Mouse (Mus musculus) hindbrain, embryonic 15.5 days (tissue): ENCODE results near the gene Tpo. TPM values are rescaled to one million over a fixed set of nuclear protein-coding genes. Genes with fewer than 3 reads are reported as not detected.
A peak's percentile ranks its signal among the peaks of the same experiment; 100 is the strongest.

Source experiments
- ATAC-seq: fragments of 200-750 bp; cut with Nextera tagmentation; 2 replicates; pipeline ENCODE4 v1.8.0; 2017; ENCODE audit warnings: low read depth, moderate number of reproducible peaks, moderate TSS enrichment; ENCODE audit not compliant: low FRiP score
- H3K27ac ChIP-seq: fragments of 300-500 bp; sonication (generic); replicated peaks from 2 replicates; pipeline ENCODE4 v1.5.1; 2015; ENCODE audit warnings: mild to moderate bottlenecking, inconsistent platforms
- H3K27me3 ChIP-seq: fragments of 300-500 bp; sonication (generic); 2 replicates; pipeline ENCODE4 v1.6.1; 2015; ENCODE audit warnings: control low read depth, inconsistent platforms
- H3K36me3 ChIP-seq: fragments of 300-500 bp; sonication (generic); 2 replicates; pipeline ENCODE4 v1.6.1; 2015; ENCODE audit warnings: control low read depth, inconsistent platforms
- H3K4me1 ChIP-seq: fragments of 300-500 bp; sonication (generic); replicated peaks from 2 replicates; pipeline ENCODE4 v1.6.1; 2015; ENCODE audit warnings: control low read depth, inconsistent platforms
- H3K4me2 ChIP-seq: fragments of 300-500 bp; sonication (generic); 2 replicates; pipeline ENCODE4 v1.6.1; 2015; ENCODE audit warnings: moderate library complexity, mild to moderate bottlenecking, inconsistent platforms
- H3K4me3 ChIP-seq: fragments of 300-500 bp; sonication (generic); 2 replicates; pipeline ENCODE4 v1.5.1; 2015; ENCODE audit warnings: mild to moderate bottlenecking, inconsistent platforms
- H3K9ac ChIP-seq: fragments of 300-500 bp; sonication (generic); 2 replicates; pipeline ENCODE4 v1.6.1; 2015; ENCODE audit warnings: inconsistent platforms
- H3K9me3 ChIP-seq: fragments of 300-500 bp; sonication (generic); 2 replicates; pipeline ENCODE4 v1.6.1; 2016; ENCODE audit warnings: control low read depth, inconsistent platforms
- WGBS: fragments of 180-500 bp; shearing (Covaris S2); methylation state at CpG from one replicate; pipeline ENCODE4 v1.1.7; 2015; 5-methylcytosine and 5-hydroxymethylcytosine counted together
- polyA plus RNA-seq: library from polyadenylated mRNA; unstranded; fragments of >200 nt; fragmentation: Nextera tagmentation; extraction: Ambion mirVana; gene quantifications from 2 replicates; pipeline ENCODE4 v1.2.1, GENCODE M21; 2015

Tpo gene
- polyA plus RNA-seq, 1 experiment from 2014 or later, result 0.27 TPM

DNA sequence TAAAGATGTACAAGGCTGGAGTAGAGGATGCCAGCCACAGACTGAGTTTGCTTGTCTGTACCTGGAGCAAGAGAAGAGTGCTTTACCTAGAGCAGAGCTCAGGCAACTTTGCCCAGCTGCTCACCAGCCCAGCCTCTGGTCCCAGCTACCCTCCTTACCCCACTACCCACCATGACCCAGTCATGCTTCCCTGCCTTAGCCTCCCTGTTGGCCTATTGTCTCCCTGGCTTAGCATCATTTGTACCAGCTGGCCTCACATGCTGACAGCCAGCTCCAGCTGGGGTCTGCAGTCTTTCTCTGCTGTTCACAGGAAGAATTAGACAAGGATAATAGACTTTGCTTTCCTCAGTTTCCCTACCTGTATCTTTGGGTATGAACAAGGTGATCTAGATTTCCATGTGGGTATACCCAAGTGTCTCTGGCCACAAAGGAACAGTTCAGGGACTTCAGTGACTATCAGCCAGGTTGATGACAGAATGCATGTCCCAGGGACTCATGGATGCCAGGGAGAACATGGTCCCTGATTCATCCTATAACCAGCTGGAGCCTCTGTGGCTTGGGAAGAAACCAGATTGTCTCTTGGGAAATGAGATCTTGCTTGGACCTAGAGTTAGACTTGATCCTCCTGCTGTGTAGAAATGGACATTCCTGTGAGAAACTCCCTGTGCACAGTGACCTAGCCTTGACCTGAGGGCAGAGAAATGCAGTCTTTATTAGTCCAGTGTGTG is 96.4 kb downstream of the Tpo start:
- peak overlapping the region; percentile 46 for H3K27ac ChIP-seq
- H3K27me3 ChIP-seq, result no peaks in the 10 kb centered on the region
- no peak overlapping the region for H3K4me2 ChIP-seq
- no peak for ATAC-seq
- no peak overlapping the region for H3K4me3 ChIP-seq
- H3K9ac ChIP-seq, result no peak overlapping the region
- H3K36me3 ChIP-seq, result no peaks in the 10 kb centered on the region
- peaks cover 14% of the 10 kb centered on the region for H3K4me1 ChIP-seq
- no peaks in the 10 kb centered on the region for H3K9me3 ChIP-seq

DNA sequence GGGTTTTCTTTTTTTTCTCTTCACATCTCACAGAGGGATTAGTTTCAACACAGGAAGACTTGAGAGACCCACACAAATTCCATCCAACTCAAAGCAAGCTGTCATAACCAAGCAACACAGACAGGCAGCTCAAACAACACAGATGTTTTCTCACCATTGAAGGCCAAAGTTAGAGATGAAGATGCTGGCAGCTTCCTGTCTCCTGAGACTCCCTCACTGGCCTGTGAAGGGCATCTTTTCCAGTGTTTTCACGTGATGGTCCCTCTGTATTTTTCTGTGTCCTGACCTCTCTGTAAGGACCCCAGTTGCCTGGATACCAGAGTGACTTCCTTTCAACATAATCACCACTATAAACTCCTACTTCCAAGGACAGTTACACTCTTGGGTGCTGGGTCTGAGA is 97.0 kb downstream of the Tpo start:
- H3K4me3 ChIP-seq, result no peak overlapping the region
- no peaks in the 10 kb centered on the region for H3K9me3 ChIP-seq
- no peak for ATAC-seq
- no peak overlapping the region for H3K9ac ChIP-seq
- H3K27ac ChIP-seq, result peak overlapping the region; percentile 46
- WGBS, result 19% methylated on average over 1 of the region's 1 CpGs
- no peak overlapping the region for H3K4me2 ChIP-seq
- no peaks in the 10 kb centered on the region for H3K36me3 ChIP-seq
- H3K4me1 ChIP-seq, result peaks cover 14% of the 10 kb centered on the region
- H3K27me3 ChIP-seq, result no peaks in the 10 kb centered on the region

DNA sequence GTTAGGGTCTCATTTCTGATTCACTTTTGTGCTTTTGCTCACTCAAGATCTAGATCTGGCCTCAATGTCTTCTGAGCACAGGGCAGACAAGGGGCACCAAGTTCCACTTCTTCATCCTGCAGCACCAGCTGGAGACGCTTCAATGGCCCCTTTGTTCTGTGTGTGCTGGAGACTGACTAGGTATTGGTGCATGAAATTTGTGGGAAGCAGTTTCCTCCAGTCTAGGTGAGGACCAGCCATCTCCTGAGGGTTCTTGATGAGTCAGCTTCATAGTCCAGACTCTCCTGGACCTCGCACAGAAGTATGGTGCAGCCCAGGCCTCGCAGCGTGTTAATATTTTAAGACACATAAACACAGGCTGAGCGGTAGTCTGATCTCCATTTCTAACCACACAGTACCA is 97.7 kb downstream of the Tpo start:
- no peak for ATAC-seq
- H3K36me3 ChIP-seq, result no peaks in the 10 kb centered on the region
- no peaks in the 10 kb centered on the region for H3K9me3 ChIP-seq
- H3K4me3 ChIP-seq, result no peak overlapping the region
- H3K4me2 ChIP-seq, result no peak overlapping the region
- 88% methylated on average over 5 of the region's 5 CpGs for WGBS
- no peak overlapping the region for H3K27ac ChIP-seq
- peaks cover 14% of the 10 kb centered on the region for H3K4me1 ChIP-seq
- H3K9ac ChIP-seq, result no peak overlapping the region
- H3K27me3 ChIP-seq, result no peaks in the 10 kb centered on the region

DNA sequence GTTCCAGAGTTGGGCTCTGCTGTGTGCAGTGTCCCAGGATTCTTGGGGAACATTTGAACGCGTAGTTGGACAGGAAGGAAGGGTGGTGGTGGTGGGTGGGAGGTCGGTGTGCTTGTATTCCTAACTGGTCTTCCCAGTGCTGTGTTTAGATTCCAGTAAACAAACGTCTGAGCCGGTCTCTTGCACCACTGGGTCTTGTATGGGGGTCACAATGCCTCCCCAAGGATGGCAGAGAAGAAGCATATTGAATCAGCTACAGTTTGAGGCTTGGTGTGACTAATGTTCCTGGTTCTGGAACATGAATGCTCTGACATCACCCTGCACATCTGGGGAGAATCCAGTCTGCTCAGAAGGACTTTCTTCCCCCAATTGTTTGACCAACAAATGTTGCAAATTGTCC is 101.9 kb downstream of the Tpo start:
- no peak overlapping the region for H3K4me2 ChIP-seq
- H3K4me3 ChIP-seq, result no peak overlapping the region
- no peak for ATAC-seq
- no peaks in the 10 kb centered on the region for H3K9me3 ChIP-seq
- no peak overlapping the region for H3K27ac ChIP-seq
- peaks cover 3% of the 10 kb centered on the region for H3K4me1 ChIP-seq
- WGBS, result 85% methylated on average over 5 of the region's 5 CpGs
- no peak overlapping the region for H3K9ac ChIP-seq
- H3K27me3 ChIP-seq, result no peaks in the 10 kb centered on the region
- H3K36me3 ChIP-seq, result no peaks in the 10 kb centered on the region

DNA sequence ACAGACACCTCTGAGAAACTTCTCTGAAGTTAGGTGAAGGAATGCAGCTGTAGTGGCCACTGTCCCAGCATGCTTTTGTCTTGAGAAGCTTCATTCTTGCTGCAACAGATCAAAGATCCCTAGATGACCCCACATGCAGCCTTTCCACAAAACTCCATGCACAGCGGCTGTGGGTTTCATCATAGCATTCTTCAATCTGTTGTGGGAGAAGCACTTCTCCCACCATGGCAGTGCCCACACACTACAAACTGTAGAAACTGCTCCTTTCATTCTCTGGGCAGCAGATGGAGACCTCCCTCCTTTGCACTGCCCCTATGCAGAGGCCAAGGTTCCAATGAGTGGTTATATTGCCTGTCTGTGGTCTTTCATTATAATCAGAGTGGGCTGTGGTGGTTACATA is 103.3 kb downstream of the Tpo start:
- no peak overlapping the region for H3K4me3 ChIP-seq
- no peaks in the 10 kb centered on the region for H3K27me3 ChIP-seq
- no peaks in the 10 kb centered on the region for H3K4me1 ChIP-seq
- no peaks in the 10 kb centered on the region for H3K36me3 ChIP-seq
- no peak overlapping the region for H3K27ac ChIP-seq
- no peak overlapping the region for H3K9ac ChIP-seq
- H3K4me2 ChIP-seq, result no peak overlapping the region
- 88% methylated on average over 1 of the region's 1 CpGs for WGBS
- ATAC-seq, result no peak
- no peaks in the 10 kb centered on the region for H3K9me3 ChIP-seq

DNA sequence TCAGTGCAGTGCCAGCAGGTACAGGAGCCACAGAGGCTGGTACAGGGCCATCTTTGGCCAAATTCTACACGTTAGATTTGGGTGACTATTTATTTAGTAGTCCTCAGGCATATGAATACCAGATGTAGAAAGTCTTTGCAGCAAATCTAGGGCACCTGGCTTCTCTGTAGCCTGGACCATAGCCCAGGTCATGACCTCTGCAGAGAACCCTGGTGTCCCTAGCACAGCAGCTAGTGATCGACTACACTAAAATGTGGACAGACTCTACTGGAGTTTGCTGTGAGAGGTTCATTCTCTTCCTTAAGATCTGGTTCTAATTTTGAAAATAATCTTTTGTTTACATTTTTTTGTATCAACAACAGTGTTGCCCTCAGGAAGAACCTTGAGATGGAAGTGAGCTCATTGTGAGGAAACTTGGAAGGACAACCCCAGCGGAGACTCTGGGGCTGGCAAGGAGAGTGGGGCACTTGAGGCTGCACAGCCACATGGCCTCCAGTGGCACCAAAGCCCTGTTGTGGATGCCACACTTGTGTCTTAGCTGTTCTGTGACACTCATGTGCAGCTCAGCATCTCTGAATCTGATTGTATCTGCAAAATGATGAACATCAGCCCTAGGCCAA is 104.6 kb downstream of the Tpo start:
- ATAC-seq, result no peak
- Histone ChIP-seq H3K36me3 (0 out of 2 replicates have a peak, but pooled peaks cover 1% of the 10 kb centered on the region), H3K27ac (no peak overlapping the region), H3K4me3 (no peak overlapping the region), H3K4me2 (no peak overlapping the region), H3K4me1 (no peaks in the 10 kb centered on the region), H3K9me3 (no peaks in the 10 kb centered on the region), H3K27me3 (no peaks in the 10 kb centered on the region), H3K9ac (no peak overlapping the region)
- 84% methylated on average over 3 of the region's 3 CpGs for WGBS

DNA sequence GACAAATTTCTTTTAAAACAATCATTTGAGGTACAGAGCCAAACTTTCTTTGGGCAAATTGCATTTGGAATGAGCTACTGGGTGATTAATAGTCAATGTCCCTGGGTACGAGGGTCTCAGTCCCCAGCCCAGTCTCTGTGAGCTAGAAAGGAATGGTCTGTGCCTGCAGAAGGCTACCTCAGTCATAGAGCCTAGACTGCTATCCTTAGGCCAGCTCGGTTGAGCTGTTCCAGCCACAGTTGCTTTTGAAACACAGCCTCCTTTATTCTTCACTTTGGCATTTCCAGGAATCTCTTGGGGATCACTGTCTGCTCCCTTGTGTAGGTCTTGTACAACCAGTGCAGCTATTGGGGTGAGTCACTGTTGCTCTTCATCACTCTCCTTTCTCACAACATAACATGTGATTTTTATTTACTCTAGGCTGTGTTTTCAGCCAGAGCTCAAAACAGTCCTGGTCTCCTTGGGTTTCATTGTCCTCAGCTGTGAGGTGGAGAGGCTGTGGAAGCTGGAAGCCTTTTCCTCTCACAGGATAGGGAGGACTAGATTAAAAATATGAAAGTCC is 108.1 kb downstream of the Tpo start:
- no peak for ATAC-seq
- 54% methylated on average over 2 of the region's 2 CpGs for WGBS
- no peak overlapping the region for H3K4me3 ChIP-seq
- H3K4me2 ChIP-seq, result no peak overlapping the region
- no peaks in the 10 kb centered on the region for H3K9me3 ChIP-seq
- no peaks in the 10 kb centered on the region for H3K27me3 ChIP-seq
- no peaks in the 10 kb centered on the region for H3K4me1 ChIP-seq
- H3K27ac ChIP-seq, result no peak overlapping the region
- no peak overlapping the region for H3K9ac ChIP-seq
- 0 out of 2 replicates have a peak, but pooled peaks cover 3% of the 10 kb centered on the region for H3K36me3 ChIP-seq

DNA sequence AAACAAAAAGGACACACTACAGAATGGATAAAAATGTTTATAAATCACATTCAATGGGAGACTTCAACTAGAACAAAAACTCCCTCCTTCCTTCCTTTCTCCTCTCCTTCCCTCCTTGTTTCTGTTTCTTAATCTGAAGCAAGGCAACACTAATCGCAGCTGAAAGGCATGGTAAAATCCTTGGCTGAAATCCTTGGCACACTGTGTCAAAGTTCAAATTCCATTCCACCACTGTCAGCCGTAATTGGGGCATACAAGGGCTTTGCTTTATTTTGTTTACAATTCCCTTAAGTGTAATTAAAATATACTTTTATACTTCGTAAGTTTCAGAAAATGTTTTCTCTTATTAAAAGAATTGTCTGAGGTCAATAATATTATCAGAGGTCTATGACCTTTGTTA is 108.9 kb downstream of the Tpo start:
- 43% methylated on average over 3 of the region's 3 CpGs for WGBS

DNA sequence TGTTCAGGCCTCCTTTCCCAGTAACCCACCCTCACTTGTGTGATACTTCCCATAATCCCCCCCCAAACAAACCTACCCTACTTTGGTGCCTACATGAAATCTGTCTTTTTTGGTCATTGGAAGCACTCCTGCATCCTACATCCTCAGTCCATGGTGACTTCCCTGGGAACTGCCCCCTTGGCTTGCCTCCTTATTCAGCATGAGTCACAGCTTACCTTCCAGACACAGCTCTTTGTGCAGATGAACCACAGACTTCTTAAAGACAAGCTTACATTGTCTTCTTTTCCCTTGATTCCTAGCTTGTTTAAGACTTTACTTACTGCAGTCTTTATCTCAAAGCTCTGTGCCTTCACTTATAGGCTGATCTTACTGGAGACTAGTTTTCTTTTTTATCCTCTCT is 112.0 kb downstream of the Tpo start:
- Histone ChIP-seq H3K4me2 (no peak overlapping the region), H3K9me3 (no peaks in the 10 kb centered on the region), H3K27me3 (no peaks in the 10 kb centered on the region), H3K9ac (no peak overlapping the region), H3K4me3 (no peak overlapping the region), H3K4me1 (peaks cover 4% of the 10 kb centered on the region; the same call in 1 of the 2 replicates), H3K27ac (no peak overlapping the region), H3K36me3 (peaks cover 10% of the 10 kb centered on the region)
- ATAC-seq, result no peak

More for the DNA sequence above, 108.9 kb downstream of the Tpo start:
- H3K27ac ChIP-seq, result no peak overlapping the region
- no peaks in the 10 kb centered on the region for H3K4me1 ChIP-seq
- no peaks in the 10 kb centered on the region for H3K27me3 ChIP-seq
- no peak overlapping the region for H3K9ac ChIP-seq
- H3K9me3 ChIP-seq, result no peaks in the 10 kb centered on the region
- no peak overlapping the region for H3K4me3 ChIP-seq
- H3K36me3 ChIP-seq, result 0 out of 2 replicates have a peak, but pooled peaks cover 3% of the 10 kb centered on the region
- no peak for ATAC-seq
- H3K4me2 ChIP-seq, result no peak overlapping the region

DNA sequence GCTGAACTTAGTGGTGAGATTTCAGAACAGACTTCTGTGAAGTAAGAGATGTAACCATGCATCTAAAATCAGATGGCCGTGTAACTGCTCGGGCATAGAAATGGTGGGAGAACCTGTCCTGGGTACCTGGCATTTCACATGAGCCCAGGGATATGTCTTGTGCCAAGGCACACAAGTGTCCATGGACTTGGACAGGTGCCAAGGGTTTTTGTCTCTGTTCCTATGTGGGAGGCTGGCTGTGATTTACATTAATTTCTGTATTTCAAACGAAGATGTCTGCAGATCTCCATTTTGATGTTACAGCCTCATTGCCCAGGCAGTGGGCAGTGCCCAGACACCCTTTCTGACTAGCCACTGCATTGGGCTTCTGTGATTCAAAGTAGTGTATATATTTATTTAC is 115.3 kb downstream of the Tpo start:
- no peak for ATAC-seq
- no peak overlapping the region for H3K4me3 ChIP-seq
- 75% methylated on average over 3 of the region's 3 CpGs for WGBS
- peaks cover 32% of the 10 kb centered on the region for H3K36me3 ChIP-seq
- H3K4me2 ChIP-seq, result no peak overlapping the region
- H3K4me1 ChIP-seq, result peaks cover 4% of the 10 kb centered on the region; the same call in 1 of the 2 replicates
- H3K27me3 ChIP-seq, result no peaks in the 10 kb centered on the region
- H3K27ac ChIP-seq, result no peak overlapping the region
- H3K9me3 ChIP-seq, result no peaks in the 10 kb centered on the region
- H3K9ac ChIP-seq, result no peak overlapping the region

DNA sequence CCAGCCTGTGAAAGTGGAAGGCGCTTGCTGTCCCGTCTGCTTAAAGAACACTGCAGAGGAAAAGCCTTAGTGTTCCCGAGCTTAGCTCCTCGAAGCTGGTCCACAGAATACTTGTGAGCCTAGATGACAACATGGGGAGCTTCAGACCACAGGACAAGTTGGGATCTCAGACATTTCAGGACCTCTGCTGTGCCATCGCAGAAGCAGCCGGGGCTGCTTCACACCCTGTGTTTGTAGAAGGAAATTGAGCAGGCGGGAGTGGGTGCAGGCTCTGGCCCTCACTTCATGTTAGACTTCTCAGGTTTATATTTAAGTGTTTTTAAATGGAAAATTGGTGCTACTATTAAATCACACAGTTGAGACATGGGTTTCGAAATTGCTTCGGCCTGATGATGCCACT is 116.9 kb downstream of the Tpo start:
- WGBS, result 86% methylated on average over 9 of the region's 9 CpGs
- no peak for ATAC-seq
- Histone ChIP-seq H3K36me3 (peaks cover 40% of the 10 kb centered on the region), H3K27ac (no peak overlapping the region), H3K9me3 (no peaks in the 10 kb centered on the region), H3K4me1 (peaks cover 4% of the 10 kb centered on the region; the same call in 1 of the 2 replicates), H3K4me2 (no peak overlapping the region), H3K4me3 (no peak overlapping the region), H3K27me3 (no peaks in the 10 kb centered on the region), H3K9ac (no peak overlapping the region)

DNA sequence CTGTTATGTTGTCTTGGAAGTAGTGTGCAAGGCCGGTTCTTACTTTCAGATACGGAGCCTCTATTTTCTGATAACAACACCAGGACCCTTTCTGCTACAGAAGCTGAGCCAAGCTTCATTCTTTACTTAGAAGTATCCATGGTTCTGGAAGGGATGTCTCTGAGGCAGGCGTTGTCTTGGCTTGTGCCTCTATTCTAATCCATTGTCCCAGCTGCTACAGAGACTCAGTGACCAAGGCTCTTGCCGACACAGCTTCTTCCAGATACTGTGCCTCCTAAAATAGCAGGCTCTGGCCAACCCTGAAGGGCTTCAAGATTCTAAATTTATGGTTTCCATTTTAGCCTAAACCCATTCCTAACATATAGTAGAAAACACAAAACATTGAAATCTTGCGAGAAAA is 123.7 kb downstream of the Tpo start:
- Histone ChIP-seq H3K9me3 (no peaks in the 10 kb centered on the region), H3K27me3 (no peaks in the 10 kb centered on the region), H3K4me1 (peaks cover 16% of the 10 kb centered on the region), H3K27ac (no peak overlapping the region), H3K36me3 (peaks cover 62% of the 10 kb centered on the region), H3K9ac (no peak overlapping the region), H3K4me3 (no peak overlapping the region), H3K4me2 (no peak overlapping the region)
- 80% methylated on average over 5 of the region's 5 CpGs for WGBS
- no peak for ATAC-seq
